Mouse (Mus musculus) layer of hippocampus, postnatal 10 days (tissue): Measurements from ENCODE around the gene Dnajc17. TPM values are rescaled to one million over a fixed set of nuclear protein-coding genes. Genes with fewer than 3 reads are reported as not detected.
A peak's percentile ranks its signal among the peaks of the same experiment; 100 is the strongest.

Source experiments
- DNase-seq, 2 experiments: peaks; one replicate each; pipeline ENCODE4 v3.0.0; 2021; ENCODE audit warnings: low spot score in 2 of 2
- total RNA-seq, 2 experiments: library from RNA; stranded (reverse); gene quantifications; 2 replicates each; pipeline ENCODE4 v1.2.3; 2021

The Dnajc17 gene
- total RNA-seq, 2 experiments from 2014 or later: 19.0 to 22.6 TPM

GRCm38 (mm10) chr2:119198934-119199333 is 9.7 kb downstream of the Dnajc17 start:
- no peak for DNase-seq

- no peak for DNase-seq
Measured at GRCm38 (mm10) chr2:119198049-119198448, 10.5 kb downstream of the Dnajc17 start.

GRCm38 (mm10) chr2:119197493-119197892 is 11.1 kb downstream of the Dnajc17 start:
- DNase-seq: no peak

- DNase-seq: no peak
Measured at GRCm38 (mm10) chr2:119196316-119197108, 12.1 kb downstream of the Dnajc17 start.

GRCm38 (mm10) chr2:119194140-119194539 is 14.5 kb downstream of the Dnajc17 start:
- DNase-seq: no peak

- DNase-seq: no peak
Measured at GRCm38 (mm10) chr2:119190969-119191368, 17.6 kb downstream of the Dnajc17 start.

GRCm38 (mm10) chr2:119189029-119189710 is 19.4 kb downstream of the Dnajc17 start:
- peak; percentile 91 to 92 for DNase-seq

GRCm38 (mm10) chr2:119182914-119183313 is 25.7 kb downstream of the Dnajc17 start:
- no peak for DNase-seq

- DNase-seq: no peak
Measured at GRCm38 (mm10) chr2:119177384-119177939, 31.1 kb downstream of the Dnajc17 start.

- no peak for DNase-seq
Measured at GRCm38 (mm10) chr2:119176761-119177160, 31.8 kb downstream of the Dnajc17 start.

GRCm38 (mm10) chr2:119175614-119176013 is 33.0 kb downstream of the Dnajc17 start:
- no peak for DNase-seq

GRCm38 (mm10) chr2:119174866-119175265 is 33.7 kb downstream of the Dnajc17 start:
- no peak for DNase-seq

- peak in 1 of 2 experiments; percentile 28 for DNase-seq
Measured at GRCm38 (mm10) chr2:119173991-119174651, 34.5 kb downstream of the Dnajc17 start, which contains the start of gene Gm14137. TSS of gene Gm14137 (plus strand) at chr2:119174509.

- peak in 1 of 2 experiments; percentile 42 for DNase-seq
Measured at GRCm38 (mm10) chr2:119172862-119173576, 35.6 kb downstream of the Dnajc17 start.

GRCm38 (mm10) chr2:119172446-119172845 is 36.1 kb downstream of the Dnajc17 start:
- no peak for DNase-seq

GRCm38 (mm10) chr2:119171574-119171973 is 37.0 kb downstream of the Dnajc17 start:
- no peak for DNase-seq

GRCm38 (mm10) chr2:119170282-119170681 is 38.3 kb downstream of the Dnajc17 start:
- DNase-seq: no peak

- no peak for DNase-seq
Measured at GRCm38 (mm10) chr2:119167866-119168256, 40.7 kb downstream of the Dnajc17 start.

GRCm38 (mm10) chr2:119166901-119167865 is 41.4 kb downstream of the Dnajc17 start, which contains the start of gene Gchfr:
TSS of gene Gchfr (plus strand) at chr2:119167773.
- peak in 1 of 2 experiments; percentile 35 for DNase-seq

- no peak for DNase-seq
Measured at GRCm38 (mm10) chr2:119165401-119165800, 43.2 kb downstream of the Dnajc17 start.
